Mouse (Mus musculus) limb, embryonic 11.5 days (tissue): ENCODE results near the gene Egln2. TPM values are rescaled to one million over a fixed set of nuclear protein-coding genes. Genes with fewer than 3 reads are reported as not detected.

ENCODE experiments used
- ATAC-seq: fragments of 200-750 bp; cut with Nextera tagmentation; 2 replicates; pipeline ENCODE4 v1.8.0; 2017; ENCODE audit warnings: low read depth; ENCODE audit not compliant: insufficient number of reproducible peaks, low FRiP score, low TSS enrichment
- DNase-seq: peaks from one replicate; pipeline ENCODE4 v3.0.0-alpha.2; 2015; ENCODE audit warnings: low spot score
- H3K27ac ChIP-seq: fragments of 300-500 bp; sonication (generic); replicated peaks from 2 replicates; pipeline ENCODE4 v1.5.1; 2014; ENCODE audit warnings: low read depth, mild to moderate bottlenecking, low read length
- H3K27me3 ChIP-seq: fragments of 300-500 bp; sonication (generic); 2 replicates; pipeline ENCODE4 v1.6.1; 2014; ENCODE audit warnings: mild to moderate bottlenecking, low read length, mixed read lengths; ENCODE audit not compliant: control insufficient read depth, insufficient read depth
- H3K36me3 ChIP-seq: fragments of 300-500 bp; sonication (generic); 2 replicates; pipeline ENCODE4 v1.6.1; 2014; ENCODE audit warnings: mild to moderate bottlenecking, low read length, moderate library complexity, mixed read lengths; ENCODE audit not compliant: control insufficient read depth, insufficient read depth
- H3K4me1 ChIP-seq: fragments of 300-500 bp; sonication (generic); 2 replicates; pipeline ENCODE4 v1.6.1; 2014; ENCODE audit warnings: low read length, mixed read lengths; ENCODE audit not compliant: control insufficient read depth, insufficient read depth
- H3K4me2 ChIP-seq: fragments of 300-500 bp; sonication (generic); 2 replicates; pipeline ENCODE4 v1.6.1; 2014; ENCODE audit warnings: low read depth, mild to moderate bottlenecking, moderate library complexity; ENCODE audit not compliant: severe bottlenecking
- H3K4me3 ChIP-seq: fragments of 300-500 bp; sonication (generic); 2 replicates; pipeline ENCODE4 v1.5.1; 2014; ENCODE audit warnings: low read depth, low read length
- H3K9ac ChIP-seq: fragments of 300-500 bp; sonication (generic); 2 replicates; pipeline ENCODE4 v1.6.1; 2014; ENCODE audit warnings: mild to moderate bottlenecking, low read length
- H3K9me3 ChIP-seq: fragments of 300-500 bp; sonication (generic); 2 replicates; pipeline ENCODE4 v1.6.1; 2016; ENCODE audit warnings: low read length; ENCODE audit not compliant: control insufficient read depth
- WGBS: fragments of 180-500 bp; shearing (Covaris S2); extraction: QIAGEN DNeasy Blood & Tissue Kit; methylation state at CpG from one replicate; pipeline ENCODE4 v1.1.7; 2014; 5-methylcytosine and 5-hydroxymethylcytosine counted together
- polyA plus RNA-seq: library from polyadenylated mRNA; unstranded; fragments of >200 nt; fragmentation: Nextera tagmentation; extraction: Ambion mirVana; gene quantifications from 2 replicates; pipeline ENCODE4 v1.2.1, GENCODE M21; 2014

The Egln2 gene
- polyA plus RNA-seq, 1 experiment from 2014 or later, result 52.3 TPM

- Histone ChIP-seq H3K27me3 (no peaks in the 10 kb centered on the region), H3K27ac (no peak overlapping the region), H3K9me3 (no peaks in the 10 kb centered on the region), H3K36me3 (peaks cover 14% of the 10 kb centered on the region), H3K4me2 (no peak overlapping the region), H3K4me3 (no peak overlapping the region), H3K4me1 (peaks cover 22% of the 10 kb centered on the region), H3K9ac (no peak overlapping the region)
- DNase-seq, result no peak
- no peak for ATAC-seq
- 90% methylated on average over 3 of the region's 3 CpGs for WGBS
Observed at GRCm38 (mm10) chr7:27160921-27161320, 5.7 kb downstream of the Egln2 start.

GRCm38 (mm10) chr7:27159882-27160281 lies 6.7 kb downstream of the Egln2 start:
- H3K36me3 ChIP-seq, result peaks cover 12% of the 10 kb centered on the region
- H3K9ac ChIP-seq, result no peak overlapping the region
- ATAC-seq (peak; percentile 86), DNase-seq (peak; percentile 82)
- H3K9me3 ChIP-seq, result no peaks in the 10 kb centered on the region
- H3K4me3 ChIP-seq, result no peak overlapping the region
- H3K4me2 ChIP-seq, result no peak overlapping the region
- no peak overlapping the region for H3K27ac ChIP-seq
- peaks cover 13% of the 10 kb centered on the region for H3K4me1 ChIP-seq
- 22% methylated on average over 8 of the region's 8 CpGs for WGBS
- H3K27me3 ChIP-seq, result no peaks in the 10 kb centered on the region

GRCm38 (mm10) chr7:27159256-27159655 lies 7.3 kb downstream of the Egln2 start:
- Histone ChIP-seq H3K36me3 (peaks cover 8% of the 10 kb centered on the region), H3K27ac (no peak overlapping the region), H3K4me2 (no peak overlapping the region), H3K4me3 (no peak overlapping the region), H3K27me3 (no peaks in the 10 kb centered on the region), H3K9me3 (no peaks in the 10 kb centered on the region), H3K4me1 (peaks cover 8% of the 10 kb centered on the region; the same call in 1 of the 2 replicates), H3K9ac (no peak overlapping the region)
- 98% methylated on average over 6 of the region's 6 CpGs for WGBS
- ATAC-seq (no peak), DNase-seq (no peak)

DNA sequence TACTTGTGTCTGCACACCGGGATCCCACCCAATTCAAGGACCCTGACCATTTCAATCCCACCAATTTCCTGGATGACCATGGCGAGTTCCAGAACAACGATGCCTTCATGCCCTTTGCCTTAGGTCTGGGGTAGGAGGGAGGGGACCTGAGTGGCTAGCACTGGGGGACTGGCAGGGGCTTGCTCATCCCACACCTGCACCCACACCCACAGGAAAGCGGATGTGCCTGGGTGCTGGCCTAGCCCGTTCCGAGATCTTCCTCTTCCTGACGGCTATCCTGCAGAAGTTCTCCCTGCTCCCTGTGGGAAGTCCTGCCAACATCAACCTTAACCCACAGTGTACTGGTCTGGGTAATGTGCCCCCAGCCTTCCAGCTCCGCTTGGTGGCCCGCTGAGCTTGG lies 8.4 kb downstream of the Egln2 start:
- Histone ChIP-seq H3K4me2 (no peak overlapping the region), H3K4me3 (no peak overlapping the region), H3K27ac (no peak overlapping the region), H3K9ac (no peak overlapping the region), H3K36me3 (peaks cover 6% of the 10 kb centered on the region), H3K4me1 (0 out of 2 replicates have a peak, but pooled peaks cover 3% of the 10 kb centered on the region), H3K27me3 (no peaks in the 10 kb centered on the region), H3K9me3 (no peaks in the 10 kb centered on the region)
- ATAC-seq (no peak), DNase-seq (no peak)
- WGBS, result 95% methylated on average over 9 of the region's 9 CpGs

DNA sequence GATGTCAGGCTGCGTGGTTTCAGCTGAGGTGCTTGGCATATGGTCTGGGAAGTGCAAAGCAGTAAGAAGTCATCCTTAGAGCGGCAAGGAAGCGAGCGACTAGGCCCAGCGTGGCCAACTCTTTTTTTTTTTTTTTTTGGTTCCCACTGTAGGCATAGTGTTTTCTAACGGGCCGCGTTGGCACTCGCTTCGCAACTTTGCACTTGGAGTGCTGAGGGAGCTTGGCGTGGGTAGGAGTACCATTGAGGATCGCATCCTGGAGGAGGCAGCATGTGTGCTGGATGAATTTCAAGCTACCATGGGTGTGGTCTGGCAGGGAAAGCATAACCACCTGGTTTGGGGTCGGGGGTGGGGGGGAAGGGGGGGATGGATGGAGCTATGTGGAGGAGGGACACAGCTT lies 10.6 kb downstream of the Egln2 start:
- WGBS, result 79% methylated on average over 13 of the region's 13 CpGs
- Histone ChIP-seq H3K4me3 (no peak overlapping the region), H3K4me1 (no peaks in the 10 kb centered on the region), H3K9ac (no peak overlapping the region), H3K27ac (no peak overlapping the region), H3K27me3 (no peaks in the 10 kb centered on the region), H3K9me3 (no peaks in the 10 kb centered on the region), H3K4me2 (no peak overlapping the region), H3K36me3 (peaks cover 6% of the 10 kb centered on the region)
- no peak for DNase-seq
- no peak for ATAC-seq

DNA sequence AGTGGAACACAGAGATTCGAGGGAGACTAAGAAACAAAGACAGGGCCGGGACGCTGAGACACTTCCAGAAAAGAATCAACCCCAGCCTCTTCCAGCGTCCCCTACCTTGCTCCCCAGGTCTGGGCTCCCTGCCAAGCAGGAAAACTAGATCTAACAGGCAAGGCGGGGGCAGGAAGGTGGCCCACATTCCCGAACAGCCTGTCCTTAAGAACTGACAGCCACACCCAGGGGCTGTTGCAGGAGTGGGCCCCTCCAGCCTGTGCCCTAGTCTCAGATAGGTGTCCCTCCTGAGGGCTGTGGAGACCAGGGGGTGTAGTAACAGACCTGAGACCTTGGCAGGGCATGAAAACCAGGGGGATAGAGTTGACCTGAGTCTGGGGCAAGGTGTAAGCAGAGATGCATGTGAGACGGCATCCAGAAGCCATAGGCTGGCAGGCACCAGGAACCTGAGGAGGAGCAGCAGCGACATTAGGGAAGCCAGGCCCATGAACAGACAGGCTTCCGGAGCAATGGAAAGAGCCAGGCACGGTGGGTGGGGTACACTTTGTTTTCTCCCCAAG lies 13.3 kb downstream of the Egln2 start, which contains the start of gene Cyp2t4:
Gene Cyp2t4, plus strand, starts transcription at position 510 of the 560 bp plus-strand sequence.
- no peaks in the 10 kb centered on the region for H3K9me3 ChIP-seq
- H3K4me3 ChIP-seq, result no peak within 1 kb of the TSS
- H3K27me3 ChIP-seq, result no peaks in the 10 kb centered on the region
- H3K4me2 ChIP-seq, result no peak within 1 kb of the TSS
- no peak within 1 kb of the TSS for H3K27ac ChIP-seq
- no peak within 1 kb of the TSS for H3K9ac ChIP-seq
- no peaks in the 10 kb centered on the region for H3K4me1 ChIP-seq
- 81% methylated on average over 10 of the region's 10 CpGs for WGBS
- peaks cover 3% of the 10 kb centered on the region for H3K36me3 ChIP-seq
- ATAC-seq (no peak), DNase-seq (no peak)

DNA sequence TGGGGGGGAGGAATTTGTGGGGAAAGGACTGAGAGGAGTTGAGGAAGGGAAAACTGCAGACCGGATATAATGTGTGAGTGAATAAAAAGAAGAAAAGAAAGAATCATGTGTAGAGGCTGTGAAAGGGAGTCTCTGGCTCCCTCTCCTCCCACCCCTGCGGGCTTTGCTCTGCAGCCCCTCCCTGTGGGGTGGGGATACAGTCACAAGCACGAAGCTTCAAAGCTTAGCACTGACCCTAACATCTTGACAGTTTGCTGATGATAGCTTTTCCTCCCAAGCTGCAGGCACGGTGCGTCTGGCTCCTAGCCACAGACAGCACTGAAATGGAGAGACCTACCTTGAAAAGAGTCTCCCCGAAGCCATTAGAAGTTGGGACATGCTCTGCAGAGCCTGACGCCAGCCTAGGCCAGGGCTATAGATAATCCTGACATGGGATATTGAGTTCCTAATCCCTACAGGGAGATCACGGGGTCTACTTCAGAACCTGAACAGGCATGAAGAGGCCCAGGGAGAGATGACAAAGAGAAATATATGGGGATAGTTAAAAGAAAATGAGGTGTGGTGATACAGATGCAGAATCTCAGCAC lies 30.1 kb downstream of the Egln2 start:
- DNase-seq, result no peak
- H3K9me3 ChIP-seq, result peaks cover 4% of the 10 kb centered on the region; the same call in 1 of the 2 replicates
- H3K9ac ChIP-seq, result no peak overlapping the region
- no peaks in the 10 kb centered on the region for H3K36me3 ChIP-seq
- no peak for ATAC-seq
- H3K27ac ChIP-seq, result no peak overlapping the region
- no peaks in the 10 kb centered on the region for H3K4me1 ChIP-seq
- WGBS, result 60% methylated on average over 8 of the region's 8 CpGs
- H3K4me3 ChIP-seq, result no peak overlapping the region
- no peak overlapping the region for H3K4me2 ChIP-seq
- no peaks in the 10 kb centered on the region for H3K27me3 ChIP-seq

DNA sequence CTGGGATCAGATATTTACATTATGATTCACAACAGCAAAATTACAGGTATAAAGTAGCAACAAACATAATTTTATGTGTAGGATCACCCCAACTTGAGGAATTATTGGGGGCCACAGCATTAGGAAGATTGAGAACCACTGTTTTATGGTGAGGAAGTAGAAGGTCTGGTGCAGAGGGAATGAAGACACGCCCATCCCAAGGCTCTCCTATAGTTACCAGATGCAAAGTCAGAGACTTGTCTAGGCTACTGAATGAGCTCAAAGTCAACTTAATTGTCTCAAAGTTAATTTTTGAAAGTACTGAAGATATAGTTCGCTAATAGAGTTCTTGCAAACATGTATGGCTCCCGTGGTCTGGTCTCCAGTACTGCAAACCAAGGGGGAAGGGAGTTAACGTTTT lies 32.8 kb downstream of the Egln2 start:
- Histone ChIP-seq H3K36me3 (no peaks in the 10 kb centered on the region), H3K4me1 (no peaks in the 10 kb centered on the region), H3K27me3 (no peaks in the 10 kb centered on the region), H3K4me2 (no peak overlapping the region), H3K4me3 (no peak overlapping the region), H3K27ac (no peak overlapping the region), H3K9ac (no peak overlapping the region), H3K9me3 (no peaks in the 10 kb centered on the region; the same call in 1 of the 2 replicates)
- ATAC-seq (no peak), DNase-seq (no peak)
- 79% methylated on average over 4 of the region's 4 CpGs for WGBS
